Mouse (Mus musculus): ENCODE measurements around the gene Scamp3.

- no peak for TF ChIP-seq CTCF (IDR thresholded peaks at IDR 0.05; ENCODE audit: borderline replicate concordance, insufficient read depth, low read length)
- no peak for TF ChIP-seq POLR2A (IDR thresholded peaks at IDR 0.05; ENCODE audit: low read depth, low read length)
Measured at GRCm38 (mm10) chr3:89229276-89229675, 52.0 kb downstream of the Scamp3 start.
